Mouse (Mus musculus): ENCODE data around the gene Vcp.

- no peak for TF ChIP-seq CTCF (IDR thresholded peaks at IDR 0.05; ENCODE audit: low read depth)
- no peak for TF ChIP-seq EP300 (IDR thresholded peaks at IDR 0.05; ENCODE audit: low read depth)
Measured at GRCm38 (mm10) chr4:43032501-43032900, 32.2 kb upstream of the Vcp start.

Data from liver, embryonic 14.5 days (tissue).